Mouse (Mus musculus) CD4-positive, CD25-positive, alpha-beta regulatory T cell, adult 4 months (primary cell): Measurements from ENCODE around the gene Otogl. TPM values are rescaled to one million over a fixed set of nuclear protein-coding genes. Genes with fewer than 3 reads are reported as not detected.

Experiments
- ATAC-seq: one replicate; pipeline ENCODE4 v1.8.0; 2017
- polyA plus RNA-seq, 2 experiments: library from polyadenylated mRNA; unstranded; fragments of 100-300 nt; shearing (Covaris generic); gene quantifications; one replicate each; pipeline ENCODE4 v1.2.1; 2017

Gene Otogl
- polyA plus RNA-seq, 2 experiments from 2014 or later: not detected

DNA sequence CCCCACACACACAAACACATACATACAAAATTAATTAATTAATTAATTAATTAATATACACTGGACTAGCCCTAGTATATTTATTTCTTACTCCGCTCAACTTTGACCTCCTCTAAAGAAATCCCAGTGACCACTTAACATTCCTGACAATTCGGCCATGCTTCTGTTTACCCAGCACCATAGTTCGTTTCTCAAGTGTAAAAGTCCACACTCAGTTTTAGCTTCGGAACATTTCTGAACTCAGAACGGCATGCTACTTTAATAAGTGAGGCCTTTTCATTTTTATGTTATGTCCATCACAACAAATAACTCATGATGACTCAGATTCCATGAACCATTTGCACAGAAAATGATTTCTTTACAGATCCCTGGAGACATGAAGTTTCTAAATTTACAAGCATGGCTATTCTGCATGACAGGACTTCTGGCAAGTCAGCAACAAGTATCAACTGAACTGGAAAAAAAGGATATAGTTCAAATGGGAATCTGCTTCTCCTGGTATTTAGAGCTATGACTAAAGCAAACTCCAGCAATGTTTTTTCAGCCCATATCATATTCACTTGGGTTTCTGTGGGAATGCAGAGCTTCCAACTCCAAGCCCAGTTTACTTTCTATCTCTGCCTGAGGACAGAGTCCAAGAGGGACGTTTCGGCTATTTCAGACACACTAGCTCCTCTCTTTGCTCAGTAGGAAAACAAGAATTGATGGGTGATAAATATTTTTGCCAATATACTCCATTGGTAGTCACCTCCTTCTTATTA, 6.5 kb downstream of the Otogl start:
- ATAC-seq: no peak

DNA sequence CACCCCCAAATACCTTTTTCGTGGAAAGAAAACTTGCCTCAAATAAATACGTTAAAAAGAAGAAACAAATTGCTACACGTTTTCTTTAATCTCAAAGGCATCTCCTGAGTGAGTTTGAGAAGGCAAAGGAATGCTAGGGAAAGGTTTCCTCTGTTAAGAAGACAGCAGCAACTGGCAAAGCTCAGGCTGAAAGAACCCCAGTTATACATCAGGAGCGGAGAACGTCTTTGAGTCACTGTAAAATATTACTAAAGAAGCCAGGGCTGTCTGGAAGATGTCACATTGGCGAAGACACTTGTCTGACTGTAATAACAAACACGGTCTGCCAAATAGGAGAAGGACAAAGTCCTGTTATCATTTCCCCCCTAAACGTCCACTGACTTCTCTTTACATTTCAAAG, 10.0 kb downstream of the Otogl start:
- ATAC-seq: no peak

- no peak for ATAC-seq
These were observed 10.6 kb downstream of the Otogl start for GRCm38 (mm10) chr10:107901204-107901879.

GRCm38 (mm10) chr10:107899946-107900345, 12.0 kb downstream of the Otogl start:
- ATAC-seq: no peak

DNA sequence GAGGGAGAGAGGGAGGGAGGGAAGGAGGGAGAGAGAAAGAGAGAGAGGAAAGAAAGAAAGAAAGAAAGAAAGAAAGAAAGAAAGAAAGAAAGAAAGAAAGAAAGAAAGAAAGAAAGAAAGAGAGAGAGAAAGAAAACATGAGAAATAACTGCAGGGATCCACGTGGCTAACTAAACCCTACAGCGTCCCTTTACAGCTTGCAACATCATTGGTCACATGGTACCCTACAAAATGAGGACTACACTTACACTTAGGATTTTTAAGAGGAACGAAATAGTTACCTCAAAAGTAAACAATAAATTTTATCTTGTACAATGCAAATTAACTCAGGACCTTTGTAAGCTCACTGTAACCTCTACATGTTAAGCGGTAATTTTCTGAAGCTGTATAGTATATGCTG, 15.8 kb downstream of the Otogl start:
- ATAC-seq: no peak

GRCm38 (mm10) chr10:107894663-107895581, 17.0 kb downstream of the Otogl start:
- ATAC-seq: no peak

GRCm38 (mm10) chr10:107890400-107890799, 21.5 kb downstream of the Otogl start:
- ATAC-seq: no peak

DNA sequence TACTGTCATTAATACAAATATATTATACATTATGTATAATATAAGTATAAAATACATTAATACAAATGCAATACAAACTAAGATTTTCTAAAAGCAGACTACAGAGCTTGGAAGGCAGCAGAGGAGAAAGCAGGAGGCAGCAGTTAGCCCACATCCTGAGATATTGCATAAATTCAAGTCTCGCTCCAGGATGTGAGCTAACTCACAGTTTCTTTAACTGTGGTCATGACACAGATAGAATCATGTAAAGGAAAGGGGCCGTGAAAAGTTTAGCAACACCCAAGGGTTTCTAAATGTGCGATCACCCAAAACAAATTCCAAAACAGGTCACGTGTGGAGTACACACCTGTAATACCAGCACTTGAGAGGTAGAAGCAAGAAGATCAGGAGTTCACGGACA, 39.4 kb downstream of the Otogl start:
- ATAC-seq: no peak

DNA sequence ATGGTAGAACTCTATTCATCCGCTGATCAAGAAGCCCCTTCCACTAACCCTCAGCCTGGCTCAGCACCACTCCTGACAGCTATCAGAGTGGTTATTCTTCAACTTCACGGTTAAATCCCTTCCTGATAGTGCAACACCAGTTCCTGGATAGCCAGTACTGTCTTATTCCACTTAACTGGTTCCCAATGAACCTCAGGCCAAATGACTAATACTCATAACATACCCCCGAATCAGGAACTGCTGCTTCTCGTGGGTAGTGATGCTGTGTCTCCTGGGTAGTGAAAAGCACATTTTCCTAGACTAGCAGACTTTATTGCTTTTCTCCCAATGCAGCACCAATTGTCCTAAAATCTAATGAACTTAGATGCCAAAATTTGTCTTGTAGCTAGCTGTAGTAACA, 39.8 kb downstream of the Otogl start:
- no peak for ATAC-seq

- ATAC-seq: no peak
These were observed 41.4 kb downstream of the Otogl start for GRCm38 (mm10) chr10:107870540-107870939.

DNA sequence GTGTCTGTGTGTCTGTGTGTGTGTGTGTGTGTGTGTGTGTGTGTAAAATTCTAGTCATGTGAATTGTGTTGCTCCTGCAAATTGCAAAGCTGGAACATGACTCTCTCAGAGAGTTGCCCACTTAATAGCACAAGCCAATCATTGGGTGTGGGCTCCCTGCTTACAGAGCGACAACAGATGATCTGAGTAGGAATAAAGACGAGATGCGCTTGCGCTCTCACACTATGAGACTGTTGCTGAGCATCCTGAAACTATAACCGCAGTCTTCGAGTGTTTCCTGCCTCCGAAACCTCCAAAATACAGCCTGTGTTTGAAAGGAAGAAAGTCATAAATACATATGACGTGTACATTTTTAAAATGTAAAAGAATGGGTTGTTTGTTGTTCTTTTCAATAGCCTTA, 43.0 kb downstream of the Otogl start:
- ATAC-seq: peak; percentile 93

DNA sequence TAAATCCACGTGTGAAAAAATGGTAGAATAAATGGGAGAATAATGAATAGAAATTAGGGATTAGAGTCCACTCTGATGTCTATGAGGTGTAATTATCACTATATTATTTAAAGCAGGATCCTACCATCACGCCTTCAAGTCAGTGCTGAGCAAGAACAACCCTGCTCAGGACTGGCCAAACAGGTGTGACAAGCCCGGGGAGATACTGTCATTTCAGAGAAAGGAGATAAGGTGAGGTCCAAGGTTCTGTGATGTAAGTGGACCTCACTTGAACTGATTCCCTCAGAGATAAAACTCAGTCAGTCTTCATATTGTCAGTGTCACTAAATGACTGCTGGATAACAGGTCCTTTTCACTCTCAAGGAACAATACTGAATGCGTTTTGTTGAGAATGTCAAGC, 44.5 kb downstream of the Otogl start:
- no peak for ATAC-seq

DNA sequence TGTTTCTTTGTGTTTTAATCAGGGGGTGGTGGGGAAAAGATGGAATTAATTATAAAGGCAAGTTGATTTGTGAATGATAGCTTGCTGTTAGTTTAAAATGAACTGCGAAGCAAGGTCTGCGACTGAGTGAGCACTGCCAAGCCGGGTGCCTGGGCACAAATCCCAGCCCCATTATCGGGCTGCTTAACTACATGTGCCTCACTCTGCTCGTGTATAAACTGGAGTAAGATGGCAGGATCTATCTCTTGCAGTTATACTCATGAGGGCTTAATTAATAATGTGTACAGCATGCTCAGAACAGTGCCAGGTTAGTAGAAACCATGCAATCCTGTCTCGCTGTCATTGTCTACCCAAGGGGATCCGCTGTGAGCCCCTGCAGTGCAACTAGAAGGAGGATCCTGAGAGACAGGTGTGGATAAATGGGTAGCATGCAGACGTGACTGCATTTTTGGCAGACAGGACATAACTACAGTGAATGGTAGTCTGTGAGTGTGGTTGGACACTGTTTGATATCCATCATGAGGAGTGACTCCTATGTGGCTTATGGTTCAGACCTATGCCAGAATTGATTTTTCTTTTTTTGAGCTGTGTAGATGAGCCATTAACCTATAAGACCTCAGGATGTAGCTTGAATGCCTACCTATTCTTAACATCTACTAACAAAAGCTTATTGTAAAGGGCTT, 51.6 kb downstream of the Otogl start:
- no peak for ATAC-seq

GRCm38 (mm10) chr10:107859220-107859619, 52.7 kb downstream of the Otogl start:
- no peak for ATAC-seq

DNA sequence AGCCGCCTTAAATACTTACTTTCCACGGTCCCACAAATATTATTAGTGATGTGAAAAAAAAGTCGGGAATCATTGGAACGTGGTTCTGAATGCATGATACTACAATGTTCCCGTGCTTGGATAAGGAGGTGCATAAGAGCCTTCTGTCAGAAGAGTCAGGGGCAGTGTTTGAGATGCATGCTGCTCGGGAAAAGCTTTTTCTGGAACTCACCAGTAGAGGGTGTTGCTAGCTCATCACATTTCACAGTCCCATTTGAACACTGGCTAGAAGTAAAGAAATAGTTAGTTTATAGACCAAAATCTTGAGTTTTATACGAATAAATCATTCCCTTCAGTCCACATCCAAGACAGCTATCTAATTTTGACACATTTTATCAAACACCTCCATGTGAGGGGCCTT, 53.2 kb downstream of the Otogl start:
- peak; percentile 66 for ATAC-seq

- no peak for ATAC-seq
These were observed 67.0 kb downstream of the Otogl start for GRCm38 (mm10) chr10:107844906-107845305.

DNA sequence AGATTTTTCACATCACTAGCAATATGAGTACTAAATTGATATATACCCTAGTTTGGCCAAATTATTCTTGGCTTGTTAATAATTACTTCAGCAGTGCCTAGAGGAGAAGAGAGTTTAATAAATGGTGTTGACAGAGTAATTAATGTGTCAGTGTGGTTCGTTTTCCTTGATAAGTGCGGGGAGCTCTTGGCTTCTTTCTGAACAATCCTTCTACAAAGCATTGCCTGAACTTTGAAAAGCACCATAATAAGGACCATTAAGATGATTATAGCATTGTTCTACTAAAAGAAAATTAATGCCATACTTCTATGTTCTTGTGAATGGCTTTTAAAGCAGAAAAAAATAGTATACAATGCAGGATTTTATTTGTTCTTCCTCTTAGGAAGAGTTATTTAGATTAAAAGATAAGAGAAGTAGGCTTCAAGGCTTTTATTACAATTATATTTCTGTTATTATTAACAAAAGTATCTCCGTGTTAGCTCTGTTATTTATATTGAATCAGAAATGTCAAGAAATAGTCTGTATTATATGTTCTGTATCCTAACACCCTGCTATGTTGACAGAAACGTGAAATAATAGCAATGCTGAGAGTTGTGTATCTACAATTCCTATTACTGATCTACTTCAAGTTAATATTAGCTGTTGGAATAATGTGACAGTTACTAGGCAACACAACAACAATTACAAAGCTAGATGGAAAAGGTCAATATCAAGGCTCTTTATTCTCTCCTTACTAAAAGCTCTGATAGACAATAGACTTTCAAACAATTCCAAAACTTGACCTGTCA, 77.3 kb downstream of the Otogl start:
- ATAC-seq: no peak

GRCm38 (mm10) chr10:107829151-107829550, 82.8 kb downstream of the Otogl start:
- no peak for ATAC-seq

DNA sequence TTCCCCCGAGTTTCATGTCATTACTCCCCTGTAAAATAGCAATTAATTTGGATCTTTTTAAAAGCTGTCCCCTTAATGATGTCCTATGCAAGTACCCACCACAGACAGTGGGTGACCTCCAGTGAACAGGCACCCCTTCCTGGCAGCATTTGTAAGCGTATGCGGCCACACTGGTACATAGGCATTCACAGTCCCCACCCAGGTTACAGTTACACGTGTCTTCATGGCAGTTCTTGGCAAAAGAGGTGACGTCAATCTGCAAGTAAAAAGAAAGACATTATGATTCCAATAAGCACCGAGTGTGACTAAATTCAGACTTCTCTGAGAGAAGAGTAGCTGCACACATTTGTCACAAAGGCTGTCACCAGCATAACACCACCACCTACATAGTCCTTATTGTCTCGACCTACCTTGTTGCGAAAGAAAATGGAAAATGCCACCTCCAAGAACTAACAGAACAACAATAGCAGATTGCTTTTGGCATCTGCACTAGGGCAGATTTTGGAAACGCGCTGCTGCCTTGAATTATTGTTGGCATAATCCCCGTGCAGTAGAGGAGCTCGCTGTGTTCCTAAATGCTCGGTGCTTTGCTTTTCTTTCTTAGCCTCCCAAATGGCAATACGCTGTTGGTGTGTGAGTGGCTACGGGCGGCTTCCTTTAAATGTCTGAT, 98.0 kb downstream of the Otogl start:
- ATAC-seq: no peak

- no peak for ATAC-seq
These were observed 101.1 kb downstream of the Otogl start for GRCm38 (mm10) chr10:107810649-107811398.
